Mouse (Mus musculus) G1E (cell line): Measurements from ENCODE around the gene Parp16.

Experiments used
- CTCF ChIP-seq: IDR thresholded peaks from 2 replicates; pipeline ENCODE4 v1.5.1; 2012; ENCODE audit warnings: low read depth, low read length, inconsistent platforms, mixed read lengths
- GATA1 ChIP-seq: IDR thresholded peaks from 2 replicates; pipeline ENCODE4 v1.6.1; 2012; ENCODE audit warnings: borderline replicate concordance, low read length, inconsistent platforms, mixed read lengths
- TAL1 ChIP-seq: conservative IDR thresholded peaks from 2 replicates; pipeline ENCODE4 v1.6.1; 2012; ENCODE audit warnings: low read depth, low read length, inconsistent platforms, mixed read lengths

GRCm38 (mm10) chr9:65235601-65236000 lies 40.4 kb downstream of the Parp16 start:
- TF ChIP-seq CTCF (no peak), GATA1 (no peak), TAL1 (no peak)
